Mouse (Mus musculus): ENCODE results near the gene Slc22a2. TPM values are rescaled to one million over a fixed set of nuclear protein-coding genes. Genes with fewer than 3 reads are reported as not detected.
"Not testable (repeated sequence)": the region's sequence is repeated elsewhere in the genome, so short reads cannot be mapped to it uniquely, and the experiment has no call there.

Slc22a2 gene
- total RNA-seq, 2 experiments from 2014 or later, result 0.27 to 0.65 TPM

GRCm38 (mm10) chr17:12630976-12631730, 47.2 kb downstream of the Slc22a2 start:
- DNase-seq (ENCODE audit: low spot score in 2 of 2), result no peak

- DNase-seq (ENCODE audit: low spot score in 2 of 2), result peak in 1 of 2 experiments; percentile 26
These were observed 48.1 kb downstream of the Slc22a2 start for GRCm38 (mm10) chr17:12631771-12632600.

- no peak for DNase-seq (ENCODE audit: low spot score in 2 of 2)
These were observed 50.9 kb downstream of the Slc22a2 start for GRCm38 (mm10) chr17:12634814-12635213.

GRCm38 (mm10) chr17:12639585-12639984, 55.7 kb downstream of the Slc22a2 start:
- DNase-seq (ENCODE audit: low spot score in 2 of 2), result no peak

GRCm38 (mm10) chr17:12641087-12641486, 57.2 kb downstream of the Slc22a2 start:
- no peak for DNase-seq (ENCODE audit: low spot score in 2 of 2)

- DNase-seq (ENCODE audit: low spot score in 2 of 2), result no peak
These were observed 61.5 kb downstream of the Slc22a2 start for GRCm38 (mm10) chr17:12645461-12645860.

GRCm38 (mm10) chr17:12652604-12653003, 68.7 kb downstream of the Slc22a2 start:
- no peak for DNase-seq (ENCODE audit: low spot score in 2 of 2)

- no peak for DNase-seq (ENCODE audit: low spot score in 2 of 2)
These were observed 70.1 kb downstream of the Slc22a2 start for GRCm38 (mm10) chr17:12654061-12654460.

GRCm38 (mm10) chr17:12655826-12656225, 71.9 kb downstream of the Slc22a2 start:
- DNase-seq (ENCODE audit: low spot score in 2 of 2), result no peak

- no peak for DNase-seq (ENCODE audit: low spot score in 2 of 2)
These were observed 74.9 kb downstream of the Slc22a2 start for GRCm38 (mm10) chr17:12658784-12659183.

GRCm38 (mm10) chr17:12659233-12659632, 75.3 kb downstream of the Slc22a2 start:
- no peak for DNase-seq (ENCODE audit: low spot score in 2 of 2)

- peak; percentile 26 to 47 for DNase-seq (ENCODE audit: low spot score in 2 of 2)
These were observed 76.8 kb downstream of the Slc22a2 start for GRCm38 (mm10) chr17:12660572-12661260.

- DNase-seq (ENCODE audit: low spot score in 2 of 2), result no peak
These were observed 80.2 kb downstream of the Slc22a2 start for GRCm38 (mm10) chr17:12664156-12664555.

GRCm38 (mm10) chr17:12668478-12669362, 84.8 kb downstream of the Slc22a2 start:
- DNase-seq (ENCODE audit: low spot score in 2 of 2), result no peak

- no peak for DNase-seq (ENCODE audit: low spot score in 2 of 2)
These were observed 85.4 kb downstream of the Slc22a2 start for GRCm38 (mm10) chr17:12669363-12669679.

- DNase-seq (ENCODE audit: low spot score in 2 of 2), result no peak
These were observed 87.2 kb downstream of the Slc22a2 start for GRCm38 (mm10) chr17:12671029-12671605.

GRCm38 (mm10) chr17:12672285-12672790, 88.4 kb downstream of the Slc22a2 start:
- no peak for DNase-seq (ENCODE audit: low spot score in 2 of 2)

- DNase-seq (ENCODE audit: low spot score in 2 of 2), result no peak
These were observed 89.9 kb downstream of the Slc22a2 start for GRCm38 (mm10) chr17:12673871-12674270.

- not testable (repeated sequence) for DNase-seq (ENCODE audit: low spot score in 2 of 2)
These were observed 91.0 kb downstream of the Slc22a2 start for GRCm38 (mm10) chr17:12674980-12675379.

GRCm38 (mm10) chr17:12675646-12676045, 91.7 kb downstream of the Slc22a2 start, which contains the start of gene Slc22a1:
TSS of gene Slc22a1 (minus strand) at chr17:12675829.
- no peak for DNase-seq (ENCODE audit: low spot score in 2 of 2)
